Comparison of ENCODE assay signal across 7 mouse cellular contexts in the genomic region with DNA sequence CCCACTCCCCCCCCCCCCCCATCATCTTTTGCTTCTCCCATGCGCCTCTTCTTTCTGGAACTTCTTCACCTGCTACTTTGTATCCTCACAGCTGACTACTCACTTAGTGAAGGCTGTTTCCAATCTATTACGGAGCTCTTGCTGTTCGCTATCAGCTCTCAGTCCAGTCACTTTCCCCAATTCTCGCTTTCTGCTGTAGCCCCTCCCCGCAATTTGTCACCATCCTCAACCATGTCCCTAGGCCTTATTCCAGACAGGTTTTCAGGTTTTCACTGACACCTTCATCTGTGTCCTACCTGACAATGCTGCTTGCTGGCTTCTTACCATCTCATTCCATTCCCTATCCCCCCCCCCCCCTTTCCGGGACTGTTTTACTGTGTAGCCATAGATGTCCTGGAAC. TPM values are rescaled to one million over a fixed set of nuclear protein-coding genes. Genes with fewer than 3 reads are reported as not detected.
DNase-seq lines count a peak whose midpoint lies in the region; ATAC-seq lines count a peak whose summit lies in the region.

No protein-coding gene starts in this region.

- H3K4me3 ChIP-seq in lung, embryonic 16.5 days (ENCODE audit: low read length) = peak overlapping the region; percentile 99
- H3K4me3 ChIP-seq in forebrain, embryonic 13.5 days = peak overlapping the region; percentile 94
- peak overlapping the region; percentile 92 for H3K4me3 ChIP-seq in limb, embryonic 12.5 days (replicated peaks)
- H3K4me3 ChIP-seq in stomach, embryonic 14.5 days (ENCODE audit: low read depth, low read length) = peak overlapping the region; percentile 98

- no peak for ATAC-seq in lung, embryonic 16.5 days (ENCODE audit: low read depth)
- ATAC-seq in forebrain, embryonic 13.5 days = no peak
- ATAC-seq in limb, embryonic 12.5 days (ENCODE audit: insufficient number of reproducible peaks, insufficient read depth, low FRiP score, low TSS enrichment, low read depth) = no peak
- no peak for ATAC-seq in stomach, embryonic 14.5 days (ENCODE audit: insufficient number of reproducible peaks, insufficient read depth, low FRiP score, low read depth)

- peaks cover 5% of the 10 kb centered on the region for H3K36me3 ChIP-seq in lung, embryonic 16.5 days (ENCODE audit: control insufficient read depth, insufficient read depth, low read length)
- H3K36me3 ChIP-seq in forebrain, embryonic 13.5 days (ENCODE audit: poor library complexity, severe bottlenecking) = peaks cover 20% of the 10 kb centered on the region
- H3K36me3 ChIP-seq in limb, embryonic 12.5 days = peaks cover 17% of the 10 kb centered on the region
- H3K36me3 ChIP-seq in stomach, embryonic 14.5 days (ENCODE audit: control insufficient read depth, insufficient read depth, low read length) = peaks cover 10% of the 10 kb centered on the region; the same call in 1 of the 2 replicates

- H3K27me3 ChIP-seq in lung, embryonic 16.5 days (ENCODE audit: control insufficient read depth, insufficient read depth, low read depth, low read length) = no peaks in the 10 kb centered on the region
- H3K27me3 ChIP-seq in forebrain, embryonic 13.5 days = no peaks in the 10 kb centered on the region
- H3K27me3 ChIP-seq in limb, embryonic 12.5 days = no peaks in the 10 kb centered on the region
- H3K27me3 ChIP-seq in stomach, embryonic 14.5 days (ENCODE audit: control insufficient read depth, insufficient read depth, low read length) = no peaks in the 10 kb centered on the region

- whole genome bisulfite sequencing in lung, embryonic 16.5 days = 60% methylated on average over 6 of the region's 6 CpGs
- 47% methylated on average over 6 of the region's 6 CpGs for WGBS in forebrain, embryonic 13.5 days
- WGBS in limb, embryonic 12.5 days = 52% methylated on average over 6 of the region's 6 CpGs
- 53% methylated on average over 6 of the region's 6 CpGs for WGBS in stomach, embryonic 14.5 days

- H3K27ac ChIP-seq in lung, embryonic 16.5 days (ENCODE audit: low read length) = no peak overlapping the region
- H3K27ac ChIP-seq in forebrain, embryonic 13.5 days = no peak overlapping the region
- no peak overlapping the region for H3K27ac ChIP-seq in limb, embryonic 12.5 days
- H3K27ac ChIP-seq in stomach, embryonic 14.5 days (ENCODE audit: low read length) = no peak overlapping the region

- H3K4me1 ChIP-seq in lung, embryonic 16.5 days (replicated peaks; ENCODE audit: control insufficient read depth, insufficient read depth, low read length) = peaks cover 6% of the 10 kb centered on the region; the same call in 1 of the 2 replicates
- H3K4me1 ChIP-seq in forebrain, embryonic 13.5 days = peaks cover 30% of the 10 kb centered on the region
- peaks cover 24% of the 10 kb centered on the region for H3K4me1 ChIP-seq in limb, embryonic 12.5 days (replicated peaks)
- no peaks in the 10 kb centered on the region for H3K4me1 ChIP-seq in stomach, embryonic 14.5 days (ENCODE audit: control insufficient read depth, insufficient read depth, low read length)

- peaks cover 3% of the 10 kb centered on the region for H3K9me3 ChIP-seq in lung, embryonic 16.5 days (ENCODE audit: control insufficient read depth, low read length)
- no peaks in the 10 kb centered on the region for H3K9me3 ChIP-seq in forebrain, embryonic 13.5 days (replicated peaks)
- peaks cover 5% of the 10 kb centered on the region; the same call in 1 of the 2 replicates for H3K9me3 ChIP-seq in limb, embryonic 12.5 days
- no peaks in the 10 kb centered on the region for H3K9me3 ChIP-seq in stomach, embryonic 14.5 days (ENCODE audit: control insufficient read depth, low read depth, low read length)

- H3K9ac ChIP-seq in lung, embryonic 16.5 days (ENCODE audit: low read length) = peak overlapping the region; percentile 99
- peak overlapping the region; percentile 98 for H3K9ac ChIP-seq in forebrain, embryonic 13.5 days
- H3K9ac ChIP-seq in limb, embryonic 12.5 days (replicated peaks) = peak overlapping the region; percentile 94
- 0 out of 2 replicates have a peak overlapping the region, but pooled peaks have one; percentile 94 for H3K9ac ChIP-seq in stomach, embryonic 14.5 days (replicated peaks; ENCODE audit: low read depth, low read length)

- DNase-seq in lung, postnatal 36 days = no peak
- no peak for DNase-seq in gastrocnemius, postnatal 36 days
- DNase-seq in right cerebral cortex, postnatal 14 days = no peak

- H3K4me2 ChIP-seq in lung, embryonic 16.5 days (ENCODE audit: low read depth, low read length) = peak overlapping the region; percentile 69
- peak overlapping the region; percentile 92 for H3K4me2 ChIP-seq in forebrain, embryonic 13.5 days
- peak overlapping the region; percentile 88 for H3K4me2 ChIP-seq in limb, embryonic 12.5 days
- peak overlapping the region; percentile 88 for H3K4me2 ChIP-seq in stomach, embryonic 14.5 days (replicated peaks; ENCODE audit: low read depth, low read length)

- intact Hi-C loops in gastrocnemius, postnatal 36 days (cut with DNase I) = loop anchor here (5.0 kb wide), 2 partner anchors 90 to 125 kb away; partner anchors contain the start of genes Selenoo and Tubgcp6

RNA-seq across cellular contexts. Expression of gene Ppp6r2, which starts 1.1 kb away (rescaled TPM):
- polyA plus RNA-seq in lung, embryonic 16.5 days (2015; fragmentation: Nextera tagmentation; extraction: Ambion mirVana) = 25.7 and 26.4 TPM in 2 replicates
- 68.5 and 71.7 TPM in 2 replicates for polyA plus RNA-seq in forebrain, embryonic 13.5 days (2015; fragmentation: Nextera tagmentation; extraction: Ambion mirVana)
- 30.5 and 33.3 TPM in 2 replicates for polyA plus RNA-seq in limb, embryonic 12.5 days (2016; fragmentation: Nextera tagmentation; extraction: Ambion mirVana)
- polyA plus RNA-seq in stomach, embryonic 14.5 days (2014; fragmentation: Nextera tagmentation; extraction: Ambion mirVana) = 33.5 and 34.6 TPM in 2 replicates
- 10 to 100 TPM; 81.0 to 85.9 TPM for total RNA-seq in gastrocnemius, postnatal 36 days (2021)

RNA-seq across cellular contexts. Expression of gene Dennd6b, which starts 16.2 kb away (rescaled TPM):
- polyA plus RNA-seq in lung, embryonic 16.5 days (2015; fragmentation: Nextera tagmentation; extraction: Ambion mirVana) = 12.2 and 12.5 TPM in 2 replicates
- 40.7 and 47.7 TPM in 2 replicates for polyA plus RNA-seq in forebrain, embryonic 13.5 days (2015; fragmentation: Nextera tagmentation; extraction: Ambion mirVana)
- 30.1 and 31.2 TPM in 2 replicates for polyA plus RNA-seq in limb, embryonic 12.5 days (2016; fragmentation: Nextera tagmentation; extraction: Ambion mirVana)
- 16.4 and 17.6 TPM in 2 replicates for polyA plus RNA-seq in stomach, embryonic 14.5 days (2014; fragmentation: Nextera tagmentation; extraction: Ambion mirVana)
- total RNA-seq in gastrocnemius, postnatal 36 days (2021) = 1 to 10 TPM; 7.6 to 9.0 TPM

RNA-seq across cellular contexts. Expression of gene Plxnb2, which starts 31.9 kb away (rescaled TPM):
- 134 and 139 TPM in 2 replicates for polyA plus RNA-seq in lung, embryonic 16.5 days (2015; fragmentation: Nextera tagmentation; extraction: Ambion mirVana)
- 101 and 130 TPM in 2 replicates for polyA plus RNA-seq in forebrain, embryonic 13.5 days (2015; fragmentation: Nextera tagmentation; extraction: Ambion mirVana)
- polyA plus RNA-seq in limb, embryonic 12.5 days (2016; fragmentation: Nextera tagmentation; extraction: Ambion mirVana) = 157 and 170 TPM in 2 replicates
- polyA plus RNA-seq in stomach, embryonic 14.5 days (2014; fragmentation: Nextera tagmentation; extraction: Ambion mirVana) = 146 and 147 TPM in 2 replicates
- total RNA-seq in gastrocnemius, postnatal 36 days (2021) = 1 to 10 TPM; 8.9 to 9.6 TPM
